Mouse (Mus musculus) gastrocnemius, adult 18-20 months (tissue): ENCODE data around the gene Magi1. TPM values are rescaled to one million over a fixed set of nuclear protein-coding genes. Genes with fewer than 3 reads are reported as not detected.

Experiments
- DNase-seq: peaks from one replicate; pipeline ENCODE4 v3.0.0; 2021; ENCODE audit warnings: low spot score
- total RNA-seq, 2 experiments: library from RNA; stranded (reverse); gene quantifications; 2 replicates each; pipeline ENCODE4 v1.2.3; 2021

Magi1 gene
- total RNA-seq, 2 experiments from 2014 or later: 2.1 to 2.7 TPM

- no peak for DNase-seq
These were observed 455.5 kb downstream of the Magi1 start for GRCm38 (mm10) chr6:93828262-93828661.

GRCm38 (mm10) chr6:93826875-93827274 lies 456.8 kb downstream of the Magi1 start:
- DNase-seq: no peak

- DNase-seq: no peak
These were observed 461.4 kb downstream of the Magi1 start for GRCm38 (mm10) chr6:93822221-93822897.

- no peak for DNase-seq
These were observed 462.2 kb downstream of the Magi1 start for GRCm38 (mm10) chr6:93821512-93821911.

- peak; percentile 4 for DNase-seq
These were observed 463.8 kb downstream of the Magi1 start for GRCm38 (mm10) chr6:93819888-93820287.

- no peak for DNase-seq
These were observed 464.4 kb downstream of the Magi1 start for GRCm38 (mm10) chr6:93819282-93819681.

- DNase-seq: no peak
These were observed 465.2 kb downstream of the Magi1 start for GRCm38 (mm10) chr6:93818494-93818893.

GRCm38 (mm10) chr6:93805407-93805936 lies 478.2 kb downstream of the Magi1 start:
- no peak for DNase-seq

GRCm38 (mm10) chr6:93802390-93802789 lies 481.3 kb downstream of the Magi1 start:
- no peak for DNase-seq

- DNase-seq: no peak
These were observed 483.3 kb downstream of the Magi1 start for GRCm38 (mm10) chr6:93800465-93800864.

- no peak for DNase-seq
These were observed 491.2 kb downstream of the Magi1 start for GRCm38 (mm10) chr6:93792309-93793215.

GRCm38 (mm10) chr6:93789721-93790120 lies 494.0 kb downstream of the Magi1 start:
- DNase-seq: no peak

GRCm38 (mm10) chr6:93787042-93787441 lies 496.7 kb downstream of the Magi1 start:
- no peak for DNase-seq

GRCm38 (mm10) chr6:93786220-93786619 lies 497.5 kb downstream of the Magi1 start:
- no peak for DNase-seq

GRCm38 (mm10) chr6:93771081-93771480 lies 512.6 kb downstream of the Magi1 start:
- no peak for DNase-seq

GRCm38 (mm10) chr6:93770283-93771025 lies 513.3 kb downstream of the Magi1 start:
- DNase-seq: no peak

- DNase-seq: no peak
These were observed 525.6 kb downstream of the Magi1 start for GRCm38 (mm10) chr6:93758114-93758513.

GRCm38 (mm10) chr6:93757353-93758087 lies 526.2 kb downstream of the Magi1 start:
- DNase-seq: peak; percentile 69

GRCm38 (mm10) chr6:93743145-93743544 lies 540.6 kb downstream of the Magi1 start:
- no peak for DNase-seq

- DNase-seq: no peak
These were observed 543.9 kb downstream of the Magi1 start for GRCm38 (mm10) chr6:93739786-93740185.

- no peak for DNase-seq
These were observed 546.6 kb downstream of the Magi1 start for GRCm38 (mm10) chr6:93737083-93737482.
